Mouse (Mus musculus) kidney, embryonic 15.5 days (tissue): ENCODE data around the gene Tmem156. TPM values are rescaled to one million over a fixed set of nuclear protein-coding genes. Genes with fewer than 3 reads are reported as not detected.

Source experiments
- ATAC-seq: fragments of 200-750 bp; cut with Nextera tagmentation; replicated peaks from 2 replicates; pipeline ENCODE4 v1.8.0; 2017; ENCODE audit warnings: moderate TSS enrichment; ENCODE audit not compliant: low FRiP score
- H3K27ac ChIP-seq: fragments of 300-500 bp; sonication (generic); 2 replicates; pipeline ENCODE4 v1.5.1; 2015; ENCODE audit warnings: mild to moderate bottlenecking, inconsistent platforms
- H3K27me3 ChIP-seq: fragments of 300-500 bp; sonication (generic); 2 replicates; pipeline ENCODE4 v1.6.1; 2015; ENCODE audit warnings: inconsistent platforms
- H3K36me3 ChIP-seq: fragments of 300-500 bp; sonication (generic); 2 replicates; pipeline ENCODE4 v1.6.1; 2015; ENCODE audit warnings: inconsistent platforms
- H3K4me1 ChIP-seq: fragments of 300-500 bp; sonication (generic); 2 replicates; pipeline ENCODE4 v1.6.1; 2015; ENCODE audit warnings: inconsistent platforms
- H3K4me2 ChIP-seq: fragments of 300-500 bp; sonication (generic); 2 replicates; pipeline ENCODE4 v1.6.1; 2015; ENCODE audit warnings: moderate library complexity, mild to moderate bottlenecking, inconsistent platforms
- H3K4me3 ChIP-seq: fragments of 300-500 bp; sonication (generic); replicated peaks from 2 replicates; pipeline ENCODE4 v1.5.1; 2015; ENCODE audit warnings: mild to moderate bottlenecking, inconsistent platforms
- H3K9ac ChIP-seq: fragments of 300-500 bp; sonication (generic); 2 replicates; pipeline ENCODE4 v1.6.1; 2015; ENCODE audit warnings: mild to moderate bottlenecking, inconsistent platforms
- H3K9me3 ChIP-seq: fragments of 300-500 bp; sonication (generic); replicated peaks from 2 replicates; pipeline ENCODE4 v1.6.1; 2016; ENCODE audit warnings: inconsistent platforms
- whole genome bisulfite sequencing: fragments of 180-500 bp; shearing (Covaris S2); methylation state at CpG from one replicate; pipeline ENCODE4 v1.1.7; 2015; ENCODE audit warnings: mixed read lengths; 5-methylcytosine and 5-hydroxymethylcytosine counted together
- polyA plus RNA-seq: library from polyadenylated mRNA; unstranded; fragments of >200 nt; fragmentation: Nextera tagmentation; extraction: Ambion mirVana; gene quantifications from 2 replicates; pipeline ENCODE4 v1.2.1, GENCODE M21; 2015

The Tmem156 gene
- polyA plus RNA-seq, 1 experiment from 2014 or later, result 0.31 TPM

DNA sequence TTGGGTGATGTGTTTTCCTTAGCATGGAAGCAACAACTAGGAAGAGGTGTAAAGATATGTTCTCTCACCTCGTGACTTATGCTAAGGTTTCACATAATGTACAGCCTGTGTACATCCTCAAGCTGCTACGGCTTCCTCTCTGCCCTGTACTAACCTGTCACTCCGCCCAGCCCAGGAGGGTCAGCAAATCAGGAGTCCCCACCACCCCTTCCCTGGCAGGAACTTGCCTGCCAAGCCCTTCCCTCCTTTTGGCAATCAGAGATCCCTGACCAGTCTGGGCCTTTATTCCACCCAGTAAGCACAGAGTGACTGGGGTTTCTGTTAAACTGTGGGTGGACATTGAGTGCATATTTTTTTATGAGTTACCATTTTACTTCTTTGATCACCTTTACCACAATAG lies 76.4 kb downstream of the Tmem156 start:
- Histone ChIP-seq H3K4me2 (no peak overlapping the region), H3K36me3 (peaks cover 32% of the 10 kb centered on the region), H3K9me3 (no peaks in the 10 kb centered on the region), H3K4me3 (no peak overlapping the region), H3K27me3 (no peaks in the 10 kb centered on the region), H3K27ac (no peak overlapping the region), H3K4me1 (0 out of 2 replicates have a peak, but pooled peaks cover 8% of the 10 kb centered on the region), H3K9ac (no peak overlapping the region)
- no peak for ATAC-seq
- WGBS, result 79% methylated on average over 3 of the region's 3 CpGs

DNA sequence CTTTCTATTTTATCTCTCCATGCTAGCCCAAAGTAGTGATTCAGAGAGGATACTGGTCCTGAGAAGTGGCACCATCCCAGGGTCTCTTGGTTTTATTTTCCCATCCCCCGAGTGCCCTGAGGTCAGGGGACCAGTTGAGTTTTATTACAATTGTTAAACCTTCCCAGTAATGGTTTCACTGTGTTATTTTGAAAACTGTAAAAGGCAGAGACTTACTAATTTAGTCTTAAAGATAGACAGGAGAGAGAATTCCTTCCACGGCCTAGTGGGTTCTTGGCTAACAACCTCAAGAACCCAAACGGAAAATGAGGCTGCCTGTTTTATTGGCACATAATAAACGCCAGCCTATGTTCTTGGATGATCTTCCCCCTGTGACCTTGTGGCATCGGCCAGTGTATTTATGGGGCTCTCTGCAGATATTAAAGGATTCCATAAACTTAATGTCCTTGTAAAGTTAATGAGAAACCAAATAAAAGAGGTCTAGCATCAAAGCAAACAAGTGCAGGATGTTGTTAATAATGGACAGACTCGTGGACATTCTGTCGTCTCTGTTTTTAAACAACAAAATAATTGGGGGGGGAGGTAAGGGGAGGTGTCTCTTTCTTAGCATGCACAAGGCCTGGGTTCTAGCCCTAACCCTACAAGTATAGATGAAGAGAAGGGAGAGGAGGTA lies 79.9 kb downstream of the Tmem156 start:
- no peaks in the 10 kb centered on the region for H3K4me1 ChIP-seq
- no peak overlapping the region for H3K4me3 ChIP-seq
- no peaks in the 10 kb centered on the region for H3K27me3 ChIP-seq
- 22% methylated on average over 7 of the region's 7 CpGs for WGBS
- no peak overlapping the region for H3K9ac ChIP-seq
- peaks cover 39% of the 10 kb centered on the region for H3K36me3 ChIP-seq
- H3K4me2 ChIP-seq, result no peak overlapping the region
- ATAC-seq, result no peak
- 0 out of 2 replicates have a peak overlapping the region, but pooled peaks have one; percentile 33 for H3K27ac ChIP-seq
- H3K9me3 ChIP-seq, result peaks cover 8% of the 10 kb centered on the region

DNA sequence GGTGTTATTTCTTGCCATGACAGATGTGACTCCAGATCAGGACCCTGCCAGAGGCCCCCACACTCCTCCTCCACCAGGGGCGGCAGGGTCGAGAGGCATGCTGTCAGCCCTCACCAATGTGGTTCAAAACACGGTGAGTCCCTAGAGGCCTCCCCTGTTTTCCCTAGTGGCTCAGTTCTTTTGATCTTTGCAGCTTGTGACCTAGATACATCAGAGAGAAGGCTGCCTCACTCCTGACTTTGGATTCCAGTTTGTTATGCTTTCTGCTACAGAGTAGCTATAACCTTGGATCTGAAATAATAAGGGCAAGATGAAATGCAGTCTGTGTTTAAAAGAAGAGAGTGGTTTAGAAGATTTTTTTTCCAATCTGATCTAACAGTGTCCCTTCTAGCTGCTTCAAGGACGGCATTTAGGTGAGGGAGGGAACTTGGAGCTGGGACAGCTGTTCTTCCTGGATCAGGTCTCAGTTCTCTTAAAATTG lies 85.9 kb downstream of the Tmem156 start:
- Histone ChIP-seq H3K4me2 (no peak overlapping the region), H3K4me3 (no peak overlapping the region), H3K27me3 (no peaks in the 10 kb centered on the region), H3K27ac (no peak overlapping the region; the same call in 1 of the 2 replicates), H3K9ac (no peak overlapping the region), H3K9me3 (peaks cover 8% of the 10 kb centered on the region), H3K4me1 (peaks cover 21% of the 10 kb centered on the region), H3K36me3 (peaks cover 34% of the 10 kb centered on the region)
- 18% methylated on average over 4 of the region's 4 CpGs for WGBS
- no peak for ATAC-seq

DNA sequence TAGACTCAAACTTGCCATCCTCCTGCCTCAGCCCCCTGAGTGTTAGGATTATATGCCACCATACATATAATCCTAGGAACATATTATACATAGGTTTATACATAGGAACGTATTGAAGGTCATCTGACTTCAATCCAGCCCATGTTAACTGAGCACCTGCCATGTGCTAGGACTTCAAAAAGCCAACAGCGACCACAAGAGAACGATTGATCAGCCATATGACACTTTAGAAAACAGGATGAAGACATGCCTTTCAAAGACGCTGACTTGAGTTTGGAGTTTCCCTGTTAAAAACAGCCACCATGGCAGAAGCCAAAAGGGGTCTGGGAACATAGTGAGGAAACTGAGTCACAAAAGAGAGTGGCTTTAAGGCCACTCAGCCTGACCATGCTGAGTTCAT lies 86.7 kb downstream of the Tmem156 start:
- H3K4me2 ChIP-seq, result no peak overlapping the region
- peaks cover 6% of the 10 kb centered on the region for H3K9me3 ChIP-seq
- H3K27me3 ChIP-seq, result no peaks in the 10 kb centered on the region
- 82% methylated on average over 4 of the region's 4 CpGs for WGBS
- ATAC-seq, result no peak
- H3K27ac ChIP-seq, result no peak overlapping the region
- H3K4me1 ChIP-seq, result peaks cover 21% of the 10 kb centered on the region
- H3K9ac ChIP-seq, result no peak overlapping the region
- H3K4me3 ChIP-seq, result no peak overlapping the region
- peaks cover 26% of the 10 kb centered on the region for H3K36me3 ChIP-seq

Other genes starting within 250 kb of the Tmem156 start
- 0.65 and 1.0 TPM in 2 replicates for gene Tlr1, start 158.6 kb downstream of the Tmem156 start, polyA plus RNA-seq
- 0.60 and 0.93 TPM in 2 replicates for gene Tlr6, start 132.0 kb downstream of the Tmem156 start, polyA plus RNA-seq
- gene Fam114a1, start 122.1 kb downstream of the Tmem156 start, polyA plus RNA-seq, result 39.3 and 41.4 TPM in 2 replicates
- gene Klhl5, start 15.4 kb upstream of the Tmem156 start, polyA plus RNA-seq, result 18.4 and 19.0 TPM in 2 replicates
- gene Wdr19, start 107.6 kb upstream of the Tmem156 start, polyA plus RNA-seq, result 9.9 and 13.7 TPM in 2 replicates
- gene Rfc1, start 243.5 kb upstream of the Tmem156 start, polyA plus RNA-seq, result 95.3 and 96.5 TPM in 2 replicates